Comparison of ENCODE assay signal across 15 mouse cellular contexts in genomic region chr2:26575378-26575777, GRCm38 (mm10). TPM values are rescaled to one million over a fixed set of nuclear protein-coding genes. Genes with fewer than 3 reads are reported as not detected.
DNase-seq lines count a peak whose midpoint lies in the region; ATAC-seq and TF ChIP-seq lines count a peak whose summit lies in the region.
"Had no signal": no experiment of that assay in that cellular context is flagged by ENCODE, and none has a peak within 500 bp of the region (broad histone marks: within the 10 kb centered on the region; RNA-seq: fewer than 3 reads in every experiment).

No protein-coding gene starts in this region.

- peak overlapping the region; percentile 81 for H3K27ac ChIP-seq in heart, embryonic 12.5 days (ENCODE audit: poor library complexity, severe bottlenecking)
- H3K27ac ChIP-seq in kidney, embryonic 16.5 days (ENCODE audit: low read length), result peak overlapping the region; percentile 11
- H3K27ac ChIP-seq in liver, adult 2 months (replicated peaks; ENCODE audit: insufficient read depth, low read depth, low read length), result peak overlapping the region; percentile 75
- H3K27ac ChIP-seq: embryonic facial prominence, embryonic 13.5 days had no signal

- DNase-seq in heart, adult 9 months (ENCODE audit: low spot score in 2 of 2), result no peak
- DNase-seq in kidney, postnatal 25 days, result no peak
- no peak for DNase-seq in G1E (ENCODE audit: low spot score)
- no peak for DNase-seq in liver, adult 2 months (ENCODE audit: extremely low read depth, low read depth, low spot score)
- no peak for DNase-seq in T-cell, adult 2 months (ENCODE audit: low spot score)
- no peak for DNase-seq in urinary bladder, postnatal 14 days (ENCODE audit: low spot score)
- DNase-seq: cerebellum, adult 9-10 months had no signal

- TF ChIP-seq POLR2A in liver, adult 2 months (IDR thresholded peaks at IDR 0.05; ENCODE audit: extremely low read depth, insufficient read depth, low read length), result no peak

- no peaks in the 10 kb centered on the region for H3K79me2 ChIP-seq in liver, adult 2 months (ENCODE audit: control insufficient read depth, insufficient read depth, low read length)

- peak overlapping the region; percentile 19; the same call in 1 of the 2 replicates for H3K4me2 ChIP-seq in heart, embryonic 12.5 days
- H3K4me2 ChIP-seq in kidney, embryonic 16.5 days (replicated peaks; ENCODE audit: low read depth, low read length), result no peak overlapping the region
- H3K4me2 ChIP-seq: embryonic facial prominence, embryonic 13.5 days had no signal

- no peaks in the 10 kb centered on the region for H3K9me3 ChIP-seq in heart, embryonic 12.5 days (replicated peaks)
- no peaks in the 10 kb centered on the region for H3K9me3 ChIP-seq in kidney, embryonic 16.5 days (ENCODE audit: low read length)
- no peaks in the 10 kb centered on the region for H3K9me3 ChIP-seq in G1E (replicated peaks)
- H3K9me3 ChIP-seq: embryonic facial prominence, embryonic 13.5 days had no signal

- H3K4me3 ChIP-seq in heart, embryonic 12.5 days, result no peak overlapping the region
- no peak overlapping the region for H3K4me3 ChIP-seq in kidney, embryonic 16.5 days (ENCODE audit: low read length)
- peak overlapping the region; percentile 64; the same call in 1 of the 2 replicates for H3K4me3 ChIP-seq in G1E (ENCODE audit: low read depth, low read length)
- H3K4me3 ChIP-seq in liver, adult 2 months (ENCODE audit: insufficient read depth, low read depth, low read length), result no peak overlapping the region
- H3K4me3 ChIP-seq: embryonic facial prominence, embryonic 13.5 days had no signal

- no peaks in the 10 kb centered on the region for H3K27me3 ChIP-seq in heart, embryonic 12.5 days (replicated peaks)
- no peaks in the 10 kb centered on the region for H3K27me3 ChIP-seq in kidney, embryonic 16.5 days (ENCODE audit: insufficient read depth, low read length)
- H3K27me3 ChIP-seq in G1E (ENCODE audit: insufficient read depth, low read length), result peaks cover 2% of the 10 kb centered on the region; the same call in 1 of the 2 replicates
- no peaks in the 10 kb centered on the region for H3K27me3 ChIP-seq in liver, adult 2 months (ENCODE audit: control insufficient read depth, insufficient read depth, low read length)
- H3K27me3 ChIP-seq: embryonic facial prominence, embryonic 13.5 days had no signal

- H3K36me3 ChIP-seq in heart, embryonic 12.5 days, result no peaks in the 10 kb centered on the region
- H3K36me3 ChIP-seq in kidney, embryonic 16.5 days (ENCODE audit: insufficient read depth, low read length), result no peaks in the 10 kb centered on the region
- peaks cover 13% of the 10 kb centered on the region for H3K36me3 ChIP-seq in G1E (replicated peaks)
- H3K36me3 ChIP-seq in liver, adult 2 months (ENCODE audit: control insufficient read depth, insufficient read depth, low read length), result no peaks in the 10 kb centered on the region
- H3K36me3 ChIP-seq: embryonic facial prominence, embryonic 13.5 days had no signal

- H3K4me1 ChIP-seq in heart, embryonic 12.5 days (replicated peaks), result peaks cover 95% of the 10 kb centered on the region
- H3K4me1 ChIP-seq in kidney, embryonic 16.5 days (ENCODE audit: insufficient read depth, low read length), result peaks cover 19% of the 10 kb centered on the region
- H3K4me1 ChIP-seq in G1E (ENCODE audit: insufficient read depth, low read depth, low read length), result peaks cover 93% of the 10 kb centered on the region
- H3K4me1 ChIP-seq in liver, adult 2 months (ENCODE audit: control insufficient read depth, insufficient read depth, low read length), result peaks cover 4% of the 10 kb centered on the region; the same call in 1 of the 2 replicates

- no peak for TF ChIP-seq CTCF in G1E (IDR thresholded peaks at IDR 0.05; ENCODE audit: low read depth, low read length)
- no peak for TF ChIP-seq CTCF in liver, adult 2 months (IDR thresholded peaks at IDR 0.05; ENCODE audit: low read depth, low read length)

- H3K9ac ChIP-seq in heart, embryonic 12.5 days, result no peak overlapping the region
- H3K9ac ChIP-seq in kidney, embryonic 16.5 days (replicated peaks; ENCODE audit: low read length), result no peak overlapping the region
- H3K9ac ChIP-seq in liver, adult 2 months (ENCODE audit: low read depth, low read length), result 0 out of 2 replicates have a peak overlapping the region, but pooled peaks have one; percentile 21
- H3K9ac ChIP-seq: embryonic facial prominence, embryonic 13.5 days had no signal

- ATAC-seq in heart, embryonic 12.5 days (ENCODE audit: insufficient number of reproducible peaks, low FRiP score), result no peak
- no peak for ATAC-seq in kidney, embryonic 16.5 days (ENCODE audit: low FRiP score, low TSS enrichment)
- no peak for ATAC-seq in G1E (ENCODE audit: extremely low read depth, insufficient number of reproducible peaks, low FRiP score, poor library complexity, severe bottlenecking)

- WGBS in heart, embryonic 12.5 days, result 59% methylated on average over 1 of the region's 1 CpGs
- 82% methylated on average over 1 of the region's 1 CpGs for WGBS in kidney, embryonic 16.5 days
- 93% methylated on average over 1 of the region's 1 CpGs for WGBS in liver, adult 2 months

RNA-seq across cellular contexts. Expression of gene Egfl7, which starts 4.4 kb away (rescaled TPM):
- polyA plus RNA-seq in heart, embryonic 12.5 days (2016; fragmentation: Nextera tagmentation; extraction: Ambion mirVana), result 139 and 146 TPM in 2 replicates
- polyA plus RNA-seq in kidney, embryonic 16.5 days (2015; fragmentation: Nextera tagmentation; extraction: Ambion mirVana), result 257 and 266 TPM in 2 replicates
- total RNA-seq in G1E (2014; fragmentation: Nextera tagmentation) (29.6 and 31.9 TPM in 2 replicates), G1E (2017) (160 and 228 TPM in 2 replicates)
- polyA plus RNA-seq in G1E (2012), result 131 and 136 TPM in 2 replicates
- 58.6 and 67.0 TPM in 2 replicates for total RNA-seq in liver, adult 2 months (2014; rRNA removed)
- 60.7 and 90.0 TPM in 2 replicates for polyA plus RNA-seq in liver, adult 2 months (2012; rRNA removed)

RNA-seq across cellular contexts. Expression of gene Gm20532, which starts 11.1 kb away (rescaled TPM):
- polyA plus RNA-seq in heart, embryonic 12.5 days (2016; fragmentation: Nextera tagmentation; extraction: Ambion mirVana), result 0.28 TPM in 1 of 2 replicates, not detected in the other
- polyA plus RNA-seq in kidney, embryonic 16.5 days (2015; fragmentation: Nextera tagmentation; extraction: Ambion mirVana), result not detected in 2 replicates
- not detected in 2 replicates for total RNA-seq in G1E (2014; fragmentation: Nextera tagmentation)
- total RNA-seq in G1E (2017), result not detected in 2 replicates
- not detected in 2 replicates for polyA plus RNA-seq in G1E (2012)
- total RNA-seq in liver, adult 2 months (2014; rRNA removed), result not detected in 2 replicates
- polyA plus RNA-seq in liver, adult 2 months (2012; rRNA removed), result not detected in 2 replicates
- total RNA-seq: adrenal gland, postnatal 4 days; hematopoietic stem cell, adult 5-6 weeks; layer of hippocampus, postnatal 14 days had no signal
- polyA plus RNA-seq: embryonic facial prominence, embryonic 13.5 days; limb, embryonic 14.5 days; urinary bladder, adult 2 months had no signal

RNA-seq across cellular contexts. Expression of gene Agpat2, which starts 28.8 kb away (rescaled TPM):
- polyA plus RNA-seq in heart, embryonic 12.5 days (2016; fragmentation: Nextera tagmentation; extraction: Ambion mirVana), result 18.4 and 23.2 TPM in 2 replicates
- polyA plus RNA-seq in kidney, embryonic 16.5 days (2015; fragmentation: Nextera tagmentation; extraction: Ambion mirVana), result 53.0 and 57.0 TPM in 2 replicates
- total RNA-seq in G1E (2014; fragmentation: Nextera tagmentation) (4.7 and 6.9 TPM in 2 replicates), G1E (2017) (4.6 and 7.4 TPM in 2 replicates)
- polyA plus RNA-seq in G1E (2012), result 6.0 and 6.1 TPM in 2 replicates
- total RNA-seq in liver, adult 2 months (2014; rRNA removed), result 116 and 153 TPM in 2 replicates
- polyA plus RNA-seq in liver, adult 2 months (2012; rRNA removed), result 421 and 511 TPM in 2 replicates

RNA-seq across cellular contexts. Expression of gene Fam69b, which starts 52.9 kb away (rescaled TPM):
- 16.4 and 17.3 TPM in 2 replicates for polyA plus RNA-seq in heart, embryonic 12.5 days (2016; fragmentation: Nextera tagmentation; extraction: Ambion mirVana)
- 39.3 and 40.3 TPM in 2 replicates for polyA plus RNA-seq in kidney, embryonic 16.5 days (2015; fragmentation: Nextera tagmentation; extraction: Ambion mirVana)
- total RNA-seq in G1E (2014; fragmentation: Nextera tagmentation), result not detected in 2 replicates
- 0.22 TPM in 1 of 2 replicates, not detected in the other for total RNA-seq in G1E (2017)
- not detected in 2 replicates for polyA plus RNA-seq in G1E (2012)
- 0.09 and 0.13 TPM in 2 replicates for total RNA-seq in liver, adult 2 months (2014; rRNA removed)
- 0.41 and 0.60 TPM in 2 replicates for polyA plus RNA-seq in liver, adult 2 months (2012; rRNA removed)

RNA-seq across cellular contexts. Expression of gene Notch1, which starts 58.9 kb away (rescaled TPM):
- 20.4 TPM in 2 replicates for polyA plus RNA-seq in heart, embryonic 12.5 days (2016; fragmentation: Nextera tagmentation; extraction: Ambion mirVana)
- polyA plus RNA-seq in kidney, embryonic 16.5 days (2015; fragmentation: Nextera tagmentation; extraction: Ambion mirVana), result 23.7 and 27.0 TPM in 2 replicates
- total RNA-seq in G1E (2014; fragmentation: Nextera tagmentation) (not detected in 2 replicates), G1E (2017) (0.06 and 0.71 TPM in 2 replicates)
- polyA plus RNA-seq in G1E (2012), result 0.02 and 0.06 TPM in 2 replicates
- total RNA-seq in liver, adult 2 months (2014; rRNA removed), result 6.2 and 13.8 TPM in 2 replicates
- 9.1 and 9.7 TPM in 2 replicates for polyA plus RNA-seq in liver, adult 2 months (2012; rRNA removed)

Comparison
In these comparisons a context has a peak if more than half of its experiments do, and no peak if none do; other contexts are left out.
1. H3K27ac ChIP-seq: peak in every context shown above with its lines; median percentile 81 in heart, embryonic 12.5 days; 75 in liver, adult 2 months; 11 in kidney, embryonic 16.5 days.